Mouse (Mus musculus) liver, postnatal 0 days (tissue): ENCODE results near the gene Ceacam16. TPM values are rescaled to one million over a fixed set of nuclear protein-coding genes. Genes with fewer than 3 reads are reported as not detected.
A peak's percentile ranks its signal among the peaks of the same experiment; 100 is the strongest.

ENCODE experiments used
- ATAC-seq: fragments of 200-750 bp; cut with Nextera tagmentation; 2 replicates; pipeline ENCODE4 v1.8.0; 2017; ENCODE audit warnings: mild to moderate bottlenecking, moderate library complexity
- DNase-seq: peaks from one replicate; pipeline ENCODE4 v3.0.0-alpha.2; 2016
- H3K27ac ChIP-seq: fragments of 300-500 bp; sonication (generic); 2 replicates; pipeline ENCODE4 v1.5.1; 2014; ENCODE audit warnings: antibody characterized with exemption, moderate library complexity, mild to moderate bottlenecking, low read depth
- H3K27me3 ChIP-seq: fragments of 300-500 bp; sonication (generic); 2 replicates; pipeline ENCODE4 v1.6.1; 2014; ENCODE audit warnings: low read length, control low read depth, mixed read lengths; ENCODE audit not compliant: insufficient read depth
- H3K36me3 ChIP-seq: fragments of 300-500 bp; sonication (generic); replicated peaks from 2 replicates; pipeline ENCODE4 v1.6.1; 2014; ENCODE audit warnings: mild to moderate bottlenecking, control low read depth, low read length, moderate library complexity, mixed read lengths; ENCODE audit not compliant: insufficient read depth
- H3K4me1 ChIP-seq: fragments of 300-500 bp; sonication (generic); 2 replicates; pipeline ENCODE4 v1.6.1; 2014; ENCODE audit warnings: antibody characterized with exemption, mild to moderate bottlenecking, control low read depth; ENCODE audit not compliant: insufficient read depth
- H3K4me2 ChIP-seq: fragments of 300-500 bp; sonication (generic); 2 replicates; pipeline ENCODE4 v1.6.1; 2014; ENCODE audit warnings: low read depth, mild to moderate bottlenecking, low read length, moderate library complexity, mixed read lengths
- H3K4me3 ChIP-seq: fragments of 300-500 bp; sonication (generic); 2 replicates; pipeline ENCODE4 v1.5.1; 2014; ENCODE audit warnings: low read depth, low read length
- H3K9ac ChIP-seq: fragments of 300-500 bp; sonication (generic); replicated peaks from 2 replicates; pipeline ENCODE4 v1.6.1; 2014; ENCODE audit warnings: mild to moderate bottlenecking, moderate library complexity
- H3K9me3 ChIP-seq: fragments of 300-500 bp; sonication (generic); 2 replicates; pipeline ENCODE4 v1.6.1; 2016; ENCODE audit warnings: mild to moderate bottlenecking, control low read depth, low read length, mixed read lengths
- CTCF ChIP-seq: sonication (generic); IDR thresholded peaks from 2 replicates; pipeline ENCODE4 v1.5.1; 2016; ENCODE audit warnings: antibody characterized with exemption, low read depth
- EP300 ChIP-seq: IDR thresholded peaks from 2 replicates; pipeline ENCODE4 v1.6.1; 2016; ENCODE audit warnings: antibody characterized with exemption, low read depth, mild to moderate bottlenecking
- WGBS: fragments of 180-500 bp; shearing (Covaris S2); extraction: QIAGEN DNeasy Blood & Tissue Kit; methylation state at CpG from one replicate; pipeline ENCODE4 v1.1.7; 2014; ENCODE audit not compliant: insufficient replicate concordance; 5-methylcytosine and 5-hydroxymethylcytosine counted together
- polyA plus RNA-seq: library from polyadenylated mRNA; unstranded; fragments of >200 nt; fragmentation: Nextera tagmentation; extraction: Ambion mirVana; gene quantifications from 2 replicates; pipeline ENCODE4 v1.2.1, GENCODE M21; 2015

Ceacam16 gene
- polyA plus RNA-seq, 1 experiment from 2014 or later = not detected

DNA sequence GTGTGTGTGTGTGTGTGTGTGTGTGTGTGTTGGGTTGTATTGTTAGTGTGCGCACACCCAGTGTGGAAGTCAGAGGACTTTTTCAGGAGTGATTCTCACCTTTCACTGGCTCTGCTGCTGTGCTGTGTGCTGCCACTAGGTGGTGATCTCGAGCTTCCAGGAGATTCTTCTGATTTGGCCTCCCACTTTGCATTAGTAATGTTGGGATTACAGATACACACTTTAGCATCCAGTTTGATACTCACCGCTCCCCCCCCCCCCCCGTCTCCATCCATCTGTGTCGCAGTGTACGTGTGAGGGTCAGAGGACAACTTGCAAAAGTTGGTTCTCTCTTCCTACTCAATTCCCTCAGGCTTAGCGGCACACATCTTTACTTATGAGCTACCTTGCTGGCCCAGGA lies 58.1 kb downstream of the Ceacam16 start:
- TF ChIP-seq EP300 = no peak
- TF ChIP-seq CTCF = peak; percentile 92
- H3K9ac ChIP-seq = no peak overlapping the region
- peaks cover 8% of the 10 kb centered on the region for H3K4me1 ChIP-seq
- H3K9me3 ChIP-seq = no peaks in the 10 kb centered on the region
- H3K4me2 ChIP-seq = no peak overlapping the region
- no peaks in the 10 kb centered on the region for H3K36me3 ChIP-seq
- WGBS = 18% methylated on average over 7 of the region's 7 CpGs
- ATAC-seq (peak; percentile 17; the same call in 1 of the 2 replicates), DNase-seq (peak; percentile 82)
- no peaks in the 10 kb centered on the region for H3K27me3 ChIP-seq
- H3K4me3 ChIP-seq = no peak overlapping the region
- H3K27ac ChIP-seq = no peak overlapping the region

Other genes with a start within 250 kb of the Ceacam16 start
- gene Relb, start 231.9 kb downstream of the Ceacam16 start, polyA plus RNA-seq = 2.2 and 2.3 TPM in 2 replicates
- 40.3 and 44.4 TPM in 2 replicates for gene Clptm1, start 196.3 kb downstream of the Ceacam16 start, polyA plus RNA-seq
- gene Apoc2, start 183.4 kb downstream of the Ceacam16 start, polyA plus RNA-seq = 2,864 and 3,070 TPM in 2 replicates
- gene Gm44805, start 179.9 kb downstream of the Ceacam16 start, polyA plus RNA-seq = 187 and 234 TPM in 2 replicates
- gene Apoc4, start 179.8 kb downstream of the Ceacam16 start, polyA plus RNA-seq = 2,808 and 2,914 TPM in 2 replicates
- gene Apoc1, start 168.6 kb downstream of the Ceacam16 start, polyA plus RNA-seq = 5,234 and 5,457 TPM in 2 replicates
- gene Apoe, start 162.1 kb downstream of the Ceacam16 start, polyA plus RNA-seq = 20,006 and 20,209 TPM in 2 replicates
- 81.5 and 83.6 TPM in 2 replicates for gene Tomm40, start 145.9 kb downstream of the Ceacam16 start, polyA plus RNA-seq
- gene Nectin2, start 110.8 kb downstream of the Ceacam16 start, polyA plus RNA-seq = 51.0 and 51.3 TPM in 2 replicates
- 8.8 and 9.3 TPM in 2 replicates for gene Bcam, start 90.3 kb downstream of the Ceacam16 start, polyA plus RNA-seq
- gene Cblc, start 64.5 kb downstream of the Ceacam16 start, polyA plus RNA-seq = 9.6 and 10.8 TPM in 2 replicates
- gene Bcl3, start 38.5 kb downstream of the Ceacam16 start, polyA plus RNA-seq = 5.4 and 11.2 TPM in 2 replicates
- 0.18 and 0.19 TPM in 2 replicates for gene Gm19345, start 9.3 kb downstream of the Ceacam16 start, polyA plus RNA-seq
- gene Ceacam19, start 26.7 kb upstream of the Ceacam16 start, polyA plus RNA-seq = not detected in 2 replicates
- 2.2 and 3.0 TPM in 2 replicates for gene Pvr, start 59.9 kb upstream of the Ceacam16 start, polyA plus RNA-seq
- gene Igsf23, start 89.5 kb upstream of the Ceacam16 start, polyA plus RNA-seq = 0.69 and 0.89 TPM in 2 replicates
- gene Ceacam20, start 104.1 kb upstream of the Ceacam16 start, polyA plus RNA-seq = not detected in 2 replicates
- not detected in 2 replicates for gene Nlrp9b, start 130.2 kb upstream of the Ceacam16 start, polyA plus RNA-seq
- not detected in 2 replicates for gene Vmn1r91, start 238.4 kb upstream of the Ceacam16 start, polyA plus RNA-seq